Comparison of ENCODE assay signal across 18 mouse cellular contexts in the genomic region with DNA sequence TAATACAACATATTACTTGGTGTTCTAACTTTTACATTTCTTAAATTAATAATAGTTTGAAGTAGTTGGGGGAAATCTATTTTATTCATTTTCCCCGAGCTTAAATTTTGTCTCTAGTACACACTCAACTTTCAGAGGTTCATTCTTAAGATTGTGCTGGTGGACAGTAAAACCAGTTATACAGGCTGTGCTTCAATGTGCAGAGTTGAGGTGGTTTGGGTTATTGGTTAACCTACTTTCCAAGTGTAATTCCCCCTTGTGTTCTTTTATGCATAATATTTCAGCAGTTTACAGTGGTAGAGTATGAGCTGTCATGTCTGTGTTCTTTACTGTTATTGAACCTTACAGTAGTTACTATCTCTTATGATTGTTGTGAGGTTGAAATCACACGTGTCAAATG. TPM values are rescaled to one million over a fixed set of nuclear protein-coding genes. Genes with fewer than 3 reads are reported as not detected.
DNase-seq lines count a peak whose midpoint lies in the region; ATAC-seq and TF ChIP-seq lines count a peak whose summit lies in the region.
"Had no signal": no experiment of that assay in that cellular context is flagged by ENCODE, and none has a peak within 500 bp of the region (broad histone marks: within the 10 kb centered on the region; RNA-seq: fewer than 3 reads in every experiment).

No protein-coding gene starts in this region.

- no peak for TF ChIP-seq CTCF in lung, embryonic 14.5 days (IDR thresholded peaks at IDR 0.05; ENCODE audit: low read depth)

- no peaks in the 10 kb centered on the region for H3K4me1 ChIP-seq in lung, embryonic 14.5 days (ENCODE audit: insufficient read depth)
- H3K4me1 ChIP-seq: embryonic facial prominence, embryonic 15.5 days; forebrain, embryonic 15.5 days had no signal

- H3K9me3 ChIP-seq in lung, embryonic 14.5 days (ENCODE audit: low read depth, low read length) = no peaks in the 10 kb centered on the region; the same call in 1 of the 2 replicates
- H3K9me3 ChIP-seq: embryonic facial prominence, embryonic 15.5 days; forebrain, embryonic 15.5 days; G1E had no signal

- peaks cover 6% of the 10 kb centered on the region; the same call in 1 of the 2 replicates for H3K36me3 ChIP-seq in lung, embryonic 14.5 days (ENCODE audit: insufficient read depth)

- H3K9ac ChIP-seq in lung, embryonic 14.5 days = no peak overlapping the region
- H3K9ac ChIP-seq: embryonic facial prominence, embryonic 15.5 days; forebrain, embryonic 15.5 days; heart, embryonic 13.5 days had no signal

- no peak overlapping the region for H3K4me3 ChIP-seq in lung, embryonic 14.5 days (ENCODE audit: low read depth, low read length)
- H3K4me3 ChIP-seq: embryonic facial prominence, embryonic 15.5 days; forebrain, embryonic 15.5 days; heart, embryonic 13.5 days had no signal

- peak; percentile 35 for DNase-seq in lung, embryonic 14.5 days
- no peak for DNase-seq in lung, postnatal 36 days
- peak; percentile 53 for DNase-seq in large intestine, adult 2 months (ENCODE audit: low read depth, low spot score)
- DNase-seq in cerebellum, adult 9-11 months = no peak
- DNase-seq: adrenal gland, adult 8-10 months; adrenal gland, postnatal 36 days; cerebellum, adult 2 months; cerebellum, postnatal 14 days; embryo, embryonic 11 days; gastrocnemius, postnatal 36 days; heart, adult 11 months; heart, postnatal 36 days had no signal

- ATAC-seq in lung, embryonic 14.5 days (ENCODE audit: insufficient read depth) = no peak
- peak; percentile 33 for ATAC-seq in CD4-positive, CD25-positive, alpha-beta regulatory T cell, adult 4 months
- peak; percentile 29 for ATAC-seq in inflammation-experienced regulatory T-cells, adult 6 months
- ATAC-seq: forebrain, embryonic 15.5 days had no signal

- no peak overlapping the region for H3K4me2 ChIP-seq in lung, embryonic 14.5 days
- H3K4me2 ChIP-seq: embryonic facial prominence, embryonic 15.5 days; forebrain, embryonic 15.5 days; heart, embryonic 13.5 days had no signal

- H3K27ac ChIP-seq in lung, embryonic 14.5 days (ENCODE audit: low read depth) = no peak overlapping the region
- H3K27ac ChIP-seq: embryonic facial prominence, embryonic 15.5 days; forebrain, embryonic 15.5 days; heart, embryonic 13.5 days had no signal

- WGBS in lung, embryonic 14.5 days = 59% methylated on average over 2 of the region's 2 CpGs
- 29% methylated on average over 2 of the region's 2 CpGs for WGBS in large intestine, adult 2 months

- H3K27me3 ChIP-seq in lung, embryonic 14.5 days (ENCODE audit: insufficient read depth, low read length) = no peaks in the 10 kb centered on the region
- H3K27me3 ChIP-seq: embryonic facial prominence, embryonic 15.5 days; forebrain, embryonic 15.5 days; heart, embryonic 13.5 days had no signal

RNA-seq across cellular contexts. Expression of gene Peli1, which starts 40.6 kb away (rescaled TPM):
- polyA plus RNA-seq in lung, embryonic 14.5 days (2014; fragmentation: Nextera tagmentation; extraction: Ambion mirVana) = 55.0 and 57.2 TPM in 2 replicates
- 10 to 100 TPM; 72.2 to 96.4 TPM for polyA plus RNA-seq in CD4-positive, CD25-positive, alpha-beta regulatory T cell, adult 4 months (2017; shearing (Covaris generic))
- 10 to 100 TPM; 41.6 to 97.7 (median 96.1) TPM for polyA plus RNA-seq in inflammation-experienced regulatory T-cells, adult 6 months (2017; shearing (Covaris generic))
- 15.1 and 37.7 TPM in 2 replicates for polyA plus RNA-seq in large intestine, adult 2 months (2012; rRNA removed)

Comparison
In these comparisons a context has a peak if more than half of its experiments do, and no peak if none do; other contexts are left out.
1. DNase-seq: peak in lung, embryonic 14.5 days (single experiment) and large intestine, adult 2 months (single experiment); none in lung, postnatal 36 days (single experiment) and cerebellum, adult 9-11 months (single experiment).